Mouse (Mus musculus) ES-Bruce4 (cell line): Measurements from ENCODE around the gene Nolc1.

Experiments
- CTCF ChIP-seq: IDR thresholded peaks from one replicate; pipeline ENCODE4 v1.8.1; 2011; ENCODE audit warnings: low read depth, low read length
- EP300 ChIP-seq: IDR thresholded peaks from 2 replicates; pipeline ENCODE4 v1.6.1; 2011; ENCODE audit warnings: low read depth, low read length; ENCODE audit not compliant: insufficient read depth
- POLR2A ChIP-seq: IDR thresholded peaks from one replicate; pipeline ENCODE4 v1.8.1; 2011; ENCODE audit warnings: low read length; ENCODE audit not compliant: insufficient read depth

DNA sequence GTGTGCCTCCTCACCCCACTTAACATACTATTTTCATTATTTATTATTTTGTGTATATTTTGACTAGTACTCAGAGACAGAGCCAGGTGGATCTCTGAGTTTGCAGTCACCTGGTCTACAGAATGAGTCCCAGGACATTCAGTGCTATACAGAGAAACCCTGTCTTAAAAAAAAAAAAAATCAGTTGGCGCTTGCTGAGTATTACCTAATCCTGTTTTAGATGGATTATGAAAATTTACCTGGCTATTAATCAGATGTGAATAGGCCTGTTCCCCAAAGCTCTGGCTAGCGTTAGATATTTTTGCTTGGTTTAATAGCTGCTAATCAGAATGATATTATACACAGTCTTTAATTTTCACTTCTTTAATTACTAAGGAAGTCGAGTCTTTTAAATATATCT lies 48.2 kb downstream of the Nolc1 start:
- TF ChIP-seq CTCF = no peak
- TF ChIP-seq EP300 = no peak
- TF ChIP-seq POLR2A = no peak
